Mouse (Mus musculus): ENCODE data around the gene Golgb1.

Gene Golgb1

DNA sequence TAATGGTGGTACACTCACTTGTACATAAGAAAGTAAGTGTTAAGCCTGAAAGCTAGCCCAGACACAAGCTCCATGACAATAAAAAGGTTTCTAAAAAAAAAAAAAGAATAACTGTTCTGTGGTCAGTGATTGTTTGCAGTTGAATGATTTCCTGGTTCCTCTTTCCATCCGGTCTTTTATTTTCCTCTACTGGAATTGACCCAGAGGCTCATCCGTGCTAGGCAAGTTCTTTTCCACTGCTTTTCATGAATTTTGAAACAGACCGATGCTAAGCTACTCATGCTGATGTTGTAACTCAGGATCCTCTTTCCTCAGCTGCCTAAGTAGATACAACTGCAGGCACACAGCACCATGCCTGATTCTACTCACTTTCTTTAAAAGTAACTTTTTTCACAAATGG is 45.5 kb downstream of the Golgb1 start:
- DNase-seq (ENCODE audit: low read depth): no peak

DNA sequence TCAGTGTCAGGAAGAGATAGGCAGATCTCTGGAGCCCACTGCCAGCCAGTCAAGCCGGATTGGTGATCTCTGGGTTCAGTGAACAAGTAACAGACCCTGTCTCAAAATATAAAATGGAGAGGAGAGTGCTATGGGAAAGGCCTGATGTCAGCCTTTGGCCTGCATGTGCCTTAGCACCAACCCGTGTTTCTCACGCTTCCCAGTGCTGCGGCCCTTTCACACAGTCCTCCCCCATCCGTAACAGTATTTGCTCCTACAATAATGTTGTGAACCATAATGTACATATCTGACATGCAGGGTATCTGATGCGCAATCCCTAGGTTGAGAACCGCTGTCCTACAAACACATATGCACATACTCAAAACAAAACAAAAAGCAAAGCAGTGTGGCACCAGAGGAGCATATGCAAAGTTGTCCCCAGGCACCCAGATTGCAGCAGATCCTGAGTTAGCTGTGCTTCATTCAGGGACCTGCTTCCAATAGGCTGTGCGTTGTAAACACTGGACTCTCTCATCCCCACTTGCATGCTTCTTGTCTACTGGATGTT is 46.2 kb downstream of the Golgb1 start:
- DNase-seq (ENCODE audit: low read depth): no peak

DNA sequence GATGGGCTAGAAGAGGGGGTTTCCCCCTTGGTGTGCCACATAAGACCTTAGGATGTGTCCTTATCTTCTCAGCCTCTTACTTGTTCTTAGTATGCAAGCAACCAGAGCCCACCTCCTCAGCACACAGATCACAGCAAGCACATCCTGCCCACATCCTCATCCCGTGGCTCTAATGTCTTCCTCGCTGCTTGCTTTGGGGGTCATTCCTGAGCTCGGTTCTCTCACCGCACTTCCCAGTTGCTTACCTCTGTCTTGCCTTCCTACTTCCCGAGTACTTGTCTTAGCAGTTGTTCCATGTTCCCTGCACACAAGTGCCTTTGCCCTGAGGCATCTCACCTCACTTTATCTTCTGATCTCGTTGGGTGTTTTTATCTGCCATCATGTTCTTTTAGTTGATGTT is 47.0 kb downstream of the Golgb1 start:
- no peak for DNase-seq (ENCODE audit: low read depth)

DNA sequence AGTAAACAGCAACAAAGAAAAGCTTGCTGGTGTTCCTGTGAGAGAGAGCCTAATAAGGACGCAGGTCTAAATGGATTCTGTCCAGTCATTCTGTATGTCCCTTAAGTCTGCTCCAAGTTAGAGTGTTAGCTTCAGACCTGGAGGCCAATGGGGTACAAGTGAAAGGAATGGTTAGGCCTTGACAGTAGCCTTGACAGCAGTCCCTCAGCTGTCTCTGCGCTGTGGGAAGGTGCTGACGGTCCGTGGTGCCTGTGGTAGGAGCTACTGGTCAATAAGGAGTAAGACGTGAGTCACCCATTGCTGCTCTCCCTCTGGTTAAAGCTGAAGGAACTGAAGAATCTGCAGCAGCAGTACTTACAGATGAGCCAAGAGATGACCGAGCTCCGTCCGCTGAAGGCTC is 49.4 kb downstream of the Golgb1 start:
- no peak for DNase-seq (ENCODE audit: low read depth)

DNA sequence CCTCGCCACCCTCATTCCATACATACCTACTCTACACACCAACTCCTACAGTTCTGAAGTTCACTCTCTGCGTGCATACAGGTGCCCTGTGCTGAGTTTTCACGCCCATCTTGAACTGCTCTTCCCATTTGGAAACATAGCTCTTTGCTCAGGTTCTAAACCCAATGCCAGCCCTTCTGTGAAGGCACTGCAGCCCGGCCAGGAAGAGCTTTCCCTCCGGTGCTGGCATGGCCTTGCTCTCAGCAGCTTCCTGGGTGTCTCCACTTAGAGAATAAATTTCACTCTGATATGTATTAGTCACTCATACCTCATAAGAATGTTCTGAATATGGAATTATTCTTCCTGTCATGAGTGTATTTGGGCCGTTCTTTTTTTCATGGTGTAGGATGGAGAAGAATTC is 50.4 kb downstream of the Golgb1 start:
- DNase-seq (ENCODE audit: low read depth): no peak

DNA sequence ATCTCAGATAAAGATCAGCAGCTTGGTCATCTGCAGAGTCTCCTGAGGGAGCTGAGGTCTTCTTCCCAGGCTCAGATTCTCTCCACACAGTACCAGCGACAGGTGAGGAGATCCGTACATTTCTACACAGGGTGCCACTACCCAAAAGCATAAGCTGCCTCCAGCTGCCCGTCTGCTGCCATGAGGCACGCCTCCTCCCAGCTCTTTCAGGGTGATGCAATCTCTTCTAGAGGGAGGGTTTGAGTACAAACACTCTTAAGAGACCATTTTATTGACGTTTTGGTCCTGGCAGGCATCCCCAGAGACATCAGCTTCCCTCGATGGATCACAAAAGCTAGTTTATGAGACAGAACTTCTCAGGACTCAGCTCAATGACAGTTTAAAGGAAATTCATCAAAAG is 50.9 kb downstream of the Golgb1 start:
- no peak for DNase-seq (ENCODE audit: low read depth)

DNA sequence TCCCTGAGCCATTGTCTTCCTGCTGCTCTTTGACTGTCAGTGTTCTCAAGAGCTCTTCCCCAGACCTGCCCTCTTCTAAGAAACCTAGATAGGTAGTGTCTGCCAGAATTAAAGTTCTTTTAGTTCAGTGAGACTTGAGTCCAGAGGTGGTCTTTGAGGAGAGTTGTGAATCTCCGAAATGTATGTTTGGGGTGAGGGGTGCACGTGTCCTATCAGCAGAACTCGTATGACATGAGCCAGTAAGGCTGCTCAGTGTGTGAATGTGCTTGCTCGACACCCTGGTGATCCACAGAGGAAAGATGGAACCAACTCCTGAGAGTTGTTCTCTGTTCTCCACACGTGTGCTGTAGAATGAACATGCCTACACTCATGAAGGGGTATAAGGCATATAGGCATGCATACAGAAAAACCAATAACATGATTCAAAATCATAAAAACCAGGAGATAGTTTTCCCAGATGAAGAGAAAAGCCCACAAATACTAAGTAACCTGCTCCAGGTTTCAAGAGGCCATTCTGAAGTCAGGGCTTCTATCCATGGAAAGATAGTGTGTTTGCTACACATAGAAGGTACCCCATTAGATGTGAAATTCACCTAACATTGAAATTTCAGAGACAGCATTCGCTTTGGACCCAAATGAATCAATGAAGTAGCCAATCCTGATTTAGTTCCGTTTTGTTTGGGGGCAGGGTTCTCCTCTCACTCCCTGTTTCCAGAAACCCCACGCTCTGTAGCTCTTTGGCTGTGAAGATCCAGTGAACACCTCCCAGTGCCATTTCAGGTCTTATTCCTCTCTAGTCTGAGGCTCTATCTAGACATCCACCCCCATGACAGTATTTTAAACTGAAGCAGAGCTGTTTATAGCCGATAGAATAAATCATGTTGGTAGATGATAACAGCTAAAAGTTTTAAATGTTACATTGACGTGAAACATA is 51.8 kb downstream of the Golgb1 start:
- DNase-seq (ENCODE audit: low read depth): no peak

DNA sequence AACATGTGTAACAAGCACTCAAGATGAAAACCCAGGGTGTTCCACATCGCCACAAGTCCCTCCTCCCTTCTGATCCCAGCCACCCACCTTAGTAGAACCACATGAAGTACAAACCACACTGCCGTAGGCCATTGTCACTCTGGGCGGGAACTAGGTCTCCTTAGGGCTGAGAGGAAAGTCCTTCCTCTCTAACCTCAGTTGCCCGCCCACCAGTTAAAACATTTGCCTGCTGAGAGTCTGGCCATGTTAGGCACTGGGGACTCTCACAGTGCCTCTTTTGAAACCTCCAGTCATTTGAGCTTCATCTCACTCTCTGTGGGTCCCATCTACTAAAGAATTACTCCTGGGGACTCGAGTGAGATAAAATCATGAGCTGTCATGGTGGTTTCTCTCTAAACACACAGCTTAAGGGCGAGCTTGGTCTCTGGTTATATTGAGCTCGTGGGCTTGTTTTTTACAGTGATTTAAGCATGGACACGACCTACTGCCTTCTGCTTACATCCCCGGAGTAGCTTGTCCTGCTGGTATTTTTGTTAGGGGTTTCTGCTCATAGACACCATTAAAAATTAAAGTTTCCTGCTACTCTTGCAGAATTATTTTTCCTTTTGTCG is 52.7 kb downstream of the Golgb1 start:
- DNase-seq (ENCODE audit: low read depth): no peak

DNA sequence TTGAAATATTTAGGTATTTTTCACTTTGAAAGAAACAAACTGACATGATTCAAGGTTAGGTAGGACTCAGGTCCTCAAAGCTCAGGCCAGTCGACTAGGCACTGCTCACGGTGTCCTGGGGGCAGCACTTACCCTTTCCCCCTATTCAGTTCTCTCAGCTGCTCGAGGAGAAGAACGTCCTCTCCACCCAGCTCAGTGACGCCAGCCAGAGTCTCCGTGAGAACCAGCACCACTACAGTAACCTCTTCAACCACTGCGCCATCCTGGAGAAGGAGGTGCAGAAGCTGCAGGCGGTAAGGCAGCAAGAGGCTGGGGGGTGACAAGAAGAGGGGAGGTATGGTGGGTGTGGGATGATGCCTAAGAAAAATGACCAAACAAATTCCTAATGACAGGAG is 53.2 kb downstream of the Golgb1 start:
- no peak for DNase-seq (ENCODE audit: low read depth)

DNA sequence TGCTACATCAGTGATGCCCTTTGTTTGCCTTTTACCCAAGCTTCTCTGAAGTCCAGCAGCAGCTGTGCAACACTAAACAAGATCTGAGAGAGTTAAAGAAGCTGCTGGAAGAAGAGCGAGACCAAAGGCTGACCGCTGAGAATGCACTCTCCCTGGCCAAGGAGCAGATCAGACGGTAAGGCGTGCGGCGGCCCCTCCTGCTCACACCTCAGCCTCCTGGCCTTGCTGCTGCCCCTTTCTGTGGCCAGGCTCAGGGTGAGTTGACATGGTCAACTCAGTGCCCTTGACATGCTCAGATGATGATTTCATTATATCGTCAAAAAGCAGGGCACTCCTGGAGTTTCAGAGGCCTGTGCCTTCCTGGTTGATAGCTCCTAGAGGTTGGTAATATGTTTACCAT is 54.3 kb downstream of the Golgb1 start:
- DNase-seq (ENCODE audit: low read depth): no peak

DNA sequence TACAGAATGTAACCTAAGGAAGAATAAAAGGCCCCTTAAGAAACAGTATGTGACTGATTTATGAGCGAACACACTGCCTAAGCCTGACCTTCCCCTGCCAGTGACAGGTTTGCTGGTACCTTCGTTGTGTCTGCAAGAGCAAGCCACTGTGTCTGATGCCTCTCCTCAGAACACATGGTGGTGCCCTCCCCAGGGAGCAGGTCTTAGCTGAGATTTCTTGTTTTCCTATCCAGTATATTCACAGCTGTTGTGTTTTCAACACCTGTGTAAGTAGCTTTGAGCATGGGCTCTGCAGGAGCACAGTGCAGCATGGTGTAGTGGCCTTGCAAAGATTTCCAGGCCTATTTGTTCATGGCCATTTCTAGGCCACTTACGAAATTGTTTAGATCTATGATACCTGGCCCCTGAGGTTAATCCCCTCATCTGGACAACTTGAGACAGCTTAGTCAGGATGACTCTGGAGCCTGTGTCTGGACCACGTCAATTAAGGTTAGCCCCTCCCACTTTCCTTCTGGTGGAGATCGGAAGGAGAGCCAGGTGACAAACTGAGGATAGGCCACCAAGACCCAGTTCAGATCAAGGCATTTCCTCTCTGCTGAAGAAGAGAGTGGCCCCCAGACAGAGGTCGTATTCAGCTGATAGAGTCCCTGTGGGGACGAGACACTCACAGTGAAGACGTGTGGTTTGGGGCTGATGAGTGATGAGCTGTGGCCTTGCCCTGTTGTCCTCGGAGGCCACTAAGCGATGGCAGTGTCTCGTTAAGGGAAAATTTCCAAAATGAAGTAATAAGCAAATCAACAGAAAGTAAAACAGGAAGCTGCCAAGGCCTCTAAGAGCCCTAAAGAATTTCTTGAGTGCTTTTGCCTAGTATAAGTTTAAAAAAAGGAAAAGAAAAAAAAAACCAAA is 55.5 kb downstream of the Golgb1 start:
- DNase-seq (ENCODE audit: low read depth): no peak

DNA sequence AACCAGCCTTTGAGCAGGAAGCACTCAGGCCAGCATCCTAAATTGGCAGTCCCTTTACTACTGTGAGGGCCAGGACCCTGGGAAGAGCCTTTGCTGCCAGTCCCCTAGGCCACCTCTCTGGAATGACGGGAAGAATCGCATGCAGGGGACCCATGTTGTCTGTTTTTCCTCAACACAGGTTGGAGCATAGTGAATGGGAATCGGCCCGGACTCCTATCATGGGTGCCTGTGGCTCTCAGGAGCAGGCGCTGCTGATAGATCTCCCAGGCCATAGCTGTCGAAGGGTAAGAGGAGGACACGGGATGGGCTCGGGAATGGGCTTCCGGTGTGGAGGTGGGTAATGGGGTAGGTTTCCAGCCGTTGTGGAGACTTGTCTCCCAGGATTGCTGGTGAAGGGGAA is 56.4 kb downstream of the Golgb1 start:
- DNase-seq (ENCODE audit: low read depth): no peak

DNA sequence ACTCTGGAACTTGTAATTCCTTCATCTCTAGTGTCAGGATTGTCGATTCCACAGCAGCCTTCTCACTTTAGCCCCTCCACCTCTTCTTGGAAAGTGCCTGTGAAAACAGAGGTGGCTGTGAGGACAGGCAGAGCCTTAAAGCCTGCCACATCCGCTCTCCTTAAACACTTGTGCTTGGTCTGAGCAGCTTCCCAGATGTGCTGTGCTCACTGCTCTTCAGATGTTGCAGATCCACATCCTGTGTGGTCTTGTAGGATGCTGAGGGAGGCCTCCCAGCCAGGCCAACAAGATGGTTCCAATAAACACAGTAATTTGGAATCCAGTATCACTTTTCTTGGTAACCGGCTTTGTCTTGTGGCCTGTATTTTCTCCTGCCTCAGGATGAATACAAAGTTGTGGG is 57.0 kb downstream of the Golgb1 start:
- DNase-seq (ENCODE audit: low read depth): no peak

DNA sequence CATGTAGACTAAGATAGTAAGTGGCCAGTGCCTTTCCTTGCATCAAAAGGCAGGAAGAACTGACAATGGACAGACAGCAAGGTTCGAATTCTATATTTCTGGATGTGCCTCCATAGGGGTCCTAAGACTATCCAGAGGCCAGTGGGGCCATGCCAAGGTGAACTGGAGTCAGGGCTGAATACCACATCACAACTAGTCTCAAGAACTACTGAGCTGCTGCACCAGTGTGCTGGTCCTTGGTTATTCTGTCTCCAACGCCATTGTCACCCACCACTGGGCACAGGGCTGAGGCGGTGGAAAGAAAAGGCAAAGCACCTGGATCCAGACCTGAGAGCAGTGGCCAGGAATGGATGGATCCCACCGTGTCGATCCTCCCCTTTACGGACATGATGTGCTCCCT is 57.6 kb downstream of the Golgb1 start:
- DNase-seq (ENCODE audit: low read depth): no peak

DNA sequence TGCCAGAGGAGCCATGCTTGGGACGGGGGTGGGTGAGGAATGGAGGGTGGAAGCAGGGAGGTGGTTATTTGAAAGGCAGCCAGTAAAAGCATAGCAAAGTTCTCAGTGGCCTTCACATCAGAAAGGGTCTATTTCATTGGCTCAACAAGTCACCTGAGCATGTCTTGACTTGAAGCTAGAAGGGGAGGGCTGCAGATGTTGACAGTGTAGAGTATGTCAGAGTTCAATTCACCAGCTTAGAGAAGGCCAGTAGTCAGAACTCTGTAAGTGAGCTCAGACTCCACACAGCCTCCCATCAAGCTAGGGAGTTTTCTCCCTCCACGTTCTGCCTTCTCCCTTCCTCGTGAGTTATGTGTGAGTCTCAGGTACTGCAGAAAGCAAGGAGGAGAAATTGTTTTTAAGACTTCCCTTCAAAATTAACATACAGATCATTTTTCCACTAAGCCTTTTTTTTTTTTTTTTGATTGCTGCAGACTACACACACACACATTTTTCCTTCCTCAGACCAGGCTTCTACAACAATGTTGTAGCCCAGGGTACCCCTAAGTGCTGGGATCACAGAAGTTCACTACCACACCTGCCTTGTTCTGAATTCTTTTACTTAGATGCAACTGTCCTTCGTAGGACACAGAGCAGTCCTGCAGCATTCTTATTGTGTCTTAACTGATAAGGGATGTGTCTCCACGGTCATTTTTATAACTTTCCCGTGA is 59.3 kb downstream of the Golgb1 start:
- no peak for DNase-seq (ENCODE audit: low read depth)

DNA sequence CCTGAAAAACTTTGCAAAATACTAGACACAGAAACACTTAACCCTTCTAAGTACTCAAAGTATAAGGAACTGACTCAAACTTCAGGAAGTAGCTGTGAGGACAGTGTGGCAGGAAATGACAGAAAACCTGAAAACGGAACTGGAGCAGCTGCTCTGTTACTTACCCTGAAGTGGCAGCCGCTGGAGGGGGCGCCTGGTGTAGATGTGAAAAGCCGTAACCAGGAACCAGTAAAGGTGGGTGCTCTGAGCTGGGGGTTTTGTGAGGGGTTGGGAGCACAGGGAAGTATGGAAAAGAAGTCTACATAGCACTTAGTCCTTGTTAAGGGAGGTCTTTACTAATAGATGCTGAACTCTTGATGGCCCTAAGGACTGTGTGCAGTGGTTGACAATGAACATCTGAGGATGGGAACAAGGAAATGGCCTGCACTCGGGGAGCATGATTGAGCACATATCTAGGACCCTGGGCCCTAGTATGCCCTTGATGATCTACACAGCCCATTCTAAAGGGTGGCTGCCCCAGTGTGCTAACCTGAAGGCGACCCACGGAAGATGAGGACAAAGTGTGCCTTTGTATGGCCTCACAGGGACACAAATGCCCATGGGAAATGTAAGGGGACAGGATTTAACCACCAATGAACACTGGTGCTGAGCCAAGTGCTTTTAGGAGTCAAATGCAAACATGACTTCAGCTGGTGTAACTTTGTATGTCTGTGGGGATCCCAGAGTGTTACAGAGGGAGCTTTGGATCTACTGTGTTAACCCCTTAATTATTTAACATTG is 60.1 kb downstream of the Golgb1 start, which contains the start of gene Hcls1:
TSS of gene Hcls1 (plus strand) at position 143 of the 780 bp plus-strand sequence.
- DNase-seq (ENCODE audit: low read depth): peak; percentile 61

DNA sequence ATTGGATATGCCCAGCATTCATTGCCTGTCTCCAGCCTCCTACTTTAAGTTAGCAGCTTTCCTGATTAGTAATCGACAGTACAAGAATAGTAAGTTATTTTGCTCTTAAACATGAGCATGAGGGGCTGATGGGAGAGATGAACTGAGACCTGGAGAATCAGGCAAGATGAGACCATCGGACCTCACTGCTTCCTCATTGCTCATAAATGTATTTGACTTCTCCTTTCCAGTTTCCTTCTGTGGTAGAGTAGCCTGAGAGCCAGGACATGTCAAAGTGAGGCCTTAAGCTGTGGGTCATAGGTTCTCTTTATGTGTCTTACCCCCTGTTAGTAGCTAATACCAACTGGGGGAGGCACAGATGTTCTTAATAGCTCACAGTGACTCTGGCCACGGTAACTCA is 60.9 kb downstream of the Golgb1 start:
- no peak for DNase-seq (ENCODE audit: low read depth)

DNA sequence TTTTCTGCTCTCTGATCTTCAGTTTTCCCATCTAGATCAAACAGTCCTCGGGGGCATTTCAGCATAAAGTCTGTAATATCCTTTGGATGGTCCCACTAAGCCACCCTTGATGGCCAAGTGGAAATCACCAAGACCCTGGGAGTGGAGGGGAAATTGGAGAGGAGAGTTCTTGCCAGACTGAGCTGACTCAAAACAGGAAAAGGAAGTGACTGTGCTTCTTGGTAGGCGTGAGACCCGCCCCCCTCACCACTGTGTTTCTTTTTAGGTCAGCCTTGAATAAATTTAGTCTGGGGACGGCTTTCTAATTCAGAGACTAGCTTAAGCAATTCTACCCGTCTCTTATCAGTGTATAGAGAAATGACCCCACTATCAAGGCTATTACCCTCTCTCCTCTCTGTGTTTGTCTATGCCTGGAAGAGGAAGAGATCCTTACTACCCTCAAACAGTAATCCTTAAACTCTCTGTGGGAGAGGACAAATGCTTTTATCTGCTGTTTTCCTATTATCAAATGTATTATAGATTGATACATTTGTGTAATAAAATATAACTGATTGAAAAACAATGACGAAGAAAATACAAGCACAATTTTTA is 66.3 kb downstream of the Golgb1 start:
- DNase-seq (ENCODE audit: low read depth): peak; percentile 31

DNA sequence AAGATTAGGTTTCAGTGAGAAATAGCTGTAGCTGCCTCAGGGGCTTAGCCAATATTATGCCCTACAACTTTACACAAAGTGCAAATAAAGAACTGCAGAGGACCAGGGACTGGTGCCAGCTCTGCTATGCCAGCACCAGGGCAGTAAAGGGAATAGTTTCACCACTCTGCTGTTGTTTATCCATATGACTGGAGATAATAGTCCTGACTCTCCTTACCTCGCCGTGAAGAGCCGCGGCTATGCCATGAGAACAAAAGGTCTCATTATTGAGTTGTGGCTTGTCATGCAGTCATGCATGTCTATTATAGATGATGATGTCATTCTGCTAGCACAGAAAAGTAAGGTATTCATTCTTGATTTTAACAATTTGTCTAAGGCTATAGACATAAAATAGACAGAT is 67.0 kb downstream of the Golgb1 start:
- no peak for DNase-seq (ENCODE audit: low read depth)

DNA sequence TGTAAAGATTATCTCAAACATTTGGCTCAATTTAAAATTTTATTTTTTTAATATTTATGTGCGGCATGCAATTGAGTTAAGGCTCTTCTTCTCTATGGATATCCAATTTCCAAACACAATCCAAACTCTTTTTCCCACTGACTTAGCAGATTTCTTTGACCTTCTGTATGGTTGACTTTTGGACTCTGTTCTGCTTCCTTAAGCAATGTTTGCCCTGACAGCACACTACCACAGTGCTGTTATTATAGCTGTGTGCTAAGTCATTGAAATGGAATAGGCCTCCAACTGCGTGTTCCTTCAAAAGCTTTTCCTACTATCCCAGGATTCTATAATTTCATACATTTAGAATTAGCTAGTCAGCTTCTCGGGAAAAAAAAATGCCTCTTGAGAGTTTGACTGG is 68.7 kb downstream of the Golgb1 start:
- DNase-seq (ENCODE audit: low read depth): no peak
